Mouse (Mus musculus) liver, embryonic 13.5 days (tissue): ENCODE data around the gene Cyp27a1. TPM values are rescaled to one million over a fixed set of nuclear protein-coding genes. Genes with fewer than 3 reads are reported as not detected.

ENCODE experiments used
- ATAC-seq: fragments of 200-750 bp; cut with Nextera tagmentation; 2 replicates; pipeline ENCODE4 v1.8.0; 2017; ENCODE audit warnings: low read depth, mild to moderate bottlenecking, moderate number of reproducible peaks, moderate library complexity
- DNase-seq: peaks from one replicate; pipeline ENCODE4 v3.0.0; 2022
- H3K27ac ChIP-seq: fragments of 300-500 bp; sonication (generic); 2 replicates; pipeline ENCODE4 v1.5.1; 2015; ENCODE audit warnings: moderate library complexity, mild to moderate bottlenecking, inconsistent platforms
- H3K27me3 ChIP-seq: fragments of 300-500 bp; sonication (generic); 2 replicates; pipeline ENCODE4 v1.6.1; 2015; ENCODE audit warnings: mild to moderate bottlenecking, inconsistent platforms
- H3K36me3 ChIP-seq: fragments of 300-500 bp; sonication (generic); 2 replicates; pipeline ENCODE4 v1.6.1; 2015; ENCODE audit warnings: mild to moderate bottlenecking, inconsistent platforms
- H3K4me1 ChIP-seq: fragments of 300-500 bp; sonication (generic); replicated peaks from 2 replicates; pipeline ENCODE4 v1.6.1; 2015; ENCODE audit warnings: inconsistent platforms
- H3K4me2 ChIP-seq: fragments of 300-500 bp; sonication (generic); 2 replicates; pipeline ENCODE4 v1.6.1; 2015; ENCODE audit warnings: inconsistent platforms, mild to moderate bottlenecking, moderate library complexity
- H3K4me3 ChIP-seq: fragments of 300-500 bp; sonication (generic); replicated peaks from 2 replicates; pipeline ENCODE4 v1.5.1; 2015; ENCODE audit warnings: mild to moderate bottlenecking, inconsistent platforms
- H3K9ac ChIP-seq: fragments of 300-500 bp; sonication (generic); 2 replicates; pipeline ENCODE4 v1.6.1; 2015; ENCODE audit warnings: mild to moderate bottlenecking, inconsistent platforms
- H3K9me3 ChIP-seq: fragments of 300-500 bp; sonication (generic); replicated peaks from 2 replicates; pipeline ENCODE4 v1.6.1; 2016; ENCODE audit warnings: inconsistent platforms
- WGBS: fragments of 180-500 bp; shearing (Covaris S2); methylation state at CpG from one replicate; pipeline ENCODE4 v1.1.7; 2015; ENCODE audit not compliant: insufficient replicate concordance; 5-methylcytosine and 5-hydroxymethylcytosine counted together
- polyA plus RNA-seq: library from polyadenylated mRNA; unstranded; fragments of >200 nt; fragmentation: Nextera tagmentation; extraction: Ambion mirVana; gene quantifications from 2 replicates; pipeline ENCODE4 v1.2.1, GENCODE M21; 2015

Cyp27a1 gene
- 2.6 and 3.2 TPM in 2 replicates for polyA plus RNA-seq

DNA sequence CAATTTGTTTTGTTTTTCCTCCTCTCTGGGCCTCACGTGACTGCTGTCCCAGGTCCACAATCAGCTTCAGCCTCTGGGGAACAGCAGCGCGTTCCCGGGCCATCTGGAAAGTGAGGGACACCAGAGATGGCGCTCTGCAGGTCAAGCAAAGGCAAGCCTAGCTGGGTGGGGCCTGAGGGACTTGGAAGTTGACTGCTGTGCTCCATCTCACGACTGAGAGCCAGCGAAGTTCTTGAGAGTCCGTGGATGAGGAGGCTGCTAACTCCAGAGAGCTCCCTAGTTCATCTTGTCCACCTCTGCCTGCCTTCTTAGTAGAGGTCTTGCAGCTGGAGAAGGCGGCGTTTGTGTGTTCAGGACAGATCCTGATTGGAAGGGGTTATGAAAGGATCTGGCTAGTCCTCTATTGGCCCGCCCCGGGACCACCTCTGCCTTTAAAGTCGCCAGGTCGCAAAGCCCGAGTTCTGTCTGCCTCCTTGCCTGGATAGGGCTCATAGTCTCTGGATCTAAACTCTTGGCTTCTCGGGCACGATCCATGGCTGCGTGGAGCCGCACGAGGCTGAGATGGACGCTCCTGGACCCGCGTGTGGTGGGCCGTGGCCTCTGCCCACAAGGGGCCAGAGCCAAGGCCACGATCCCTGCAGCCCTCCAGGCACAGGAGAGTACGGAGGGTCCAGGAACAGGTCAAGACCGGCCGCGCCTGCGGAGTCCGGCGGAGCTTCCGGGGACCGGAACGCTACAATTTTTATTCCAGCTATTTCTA lies at the start of gene Cyp27a1:
Cyp27a1 (plus strand) TSS at position 476 of the 760 bp plus-strand sequence.
- Histone ChIP-seq H3K9me3 (no peaks in the 10 kb centered on the region), H3K4me3 (peak within 1 kb of the TSS; percentile 57), H3K27ac (no peak within 1 kb of the TSS), H3K4me1 (peaks cover 16% of the 10 kb centered on the region), H3K4me2 (peak within 1 kb of the TSS; percentile 75), H3K36me3 (no peaks in the 10 kb centered on the region), H3K27me3 (peaks cover 20% of the 10 kb centered on the region), H3K9ac (peak within 1 kb of the TSS; percentile 59)
- DNase-seq (no peak), ATAC-seq (peak; percentile 65)
- WGBS: 5% methylated on average over 35 of the region's 35 CpGs

DNA sequence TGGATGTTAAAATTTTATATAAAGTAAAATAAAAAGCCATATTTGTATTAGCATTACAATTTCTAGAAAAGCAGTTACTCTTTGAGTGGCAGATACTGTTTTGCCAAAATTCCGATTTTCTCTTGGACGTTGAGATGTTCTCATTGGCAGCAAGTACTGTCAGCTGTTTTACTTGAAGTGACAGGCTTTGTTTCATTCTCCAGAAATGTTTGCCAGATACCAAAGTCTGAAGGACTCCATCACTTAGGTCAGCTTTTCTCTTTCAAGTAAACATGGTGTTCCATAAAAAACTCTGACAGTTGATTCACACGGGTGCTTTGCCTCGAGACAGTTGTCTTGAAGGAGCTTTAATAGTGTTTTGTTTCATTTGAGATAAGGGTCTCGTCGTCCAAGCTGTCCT lies 48.2 kb upstream of the Cyp27a1 start:
- Histone ChIP-seq H3K4me2 (no peak overlapping the region), H3K27me3 (no peaks in the 10 kb centered on the region), H3K9me3 (no peaks in the 10 kb centered on the region), H3K9ac (no peak overlapping the region), H3K36me3 (0 out of 2 replicates have a peak, but pooled peaks cover 9% of the 10 kb centered on the region), H3K27ac (no peak overlapping the region), H3K4me1 (peaks cover 45% of the 10 kb centered on the region), H3K4me3 (no peak overlapping the region)
- ATAC-seq (no peak), DNase-seq (no peak)
- 59% methylated on average over 6 of the region's 6 CpGs for WGBS

DNA sequence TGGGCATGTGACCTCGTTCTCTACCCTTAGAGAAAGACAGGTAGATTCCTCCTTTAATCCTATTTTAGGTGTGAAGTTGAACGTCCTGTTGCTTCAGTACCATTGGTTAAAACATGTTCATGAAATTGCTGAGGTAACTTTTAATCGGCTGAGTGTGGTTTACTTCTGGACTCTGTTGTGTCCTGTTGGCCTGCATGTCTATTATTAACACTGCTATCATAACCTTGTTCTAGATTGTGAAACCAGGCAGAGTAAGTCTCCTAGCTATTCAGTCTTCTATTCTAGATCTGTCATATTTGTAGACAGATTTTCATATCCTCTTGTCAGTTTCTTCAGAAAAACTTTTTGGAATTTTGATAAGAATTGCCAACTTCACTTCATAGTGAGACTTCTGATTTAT lies 45.0 kb upstream of the Cyp27a1 start:
- WGBS: 73% methylated on average over 3 of the region's 3 CpGs
- H3K27me3 ChIP-seq: no peaks in the 10 kb centered on the region
- no peak overlapping the region for H3K9ac ChIP-seq
- H3K36me3 ChIP-seq: 0 out of 2 replicates have a peak, but pooled peaks cover 15% of the 10 kb centered on the region
- no peaks in the 10 kb centered on the region for H3K9me3 ChIP-seq
- no peak overlapping the region for H3K4me3 ChIP-seq
- ATAC-seq: no peak
- no peak overlapping the region for H3K4me2 ChIP-seq
- H3K4me1 ChIP-seq: peaks cover 46% of the 10 kb centered on the region
- H3K27ac ChIP-seq: no peak overlapping the region
- DNase-seq: no peak

DNA sequence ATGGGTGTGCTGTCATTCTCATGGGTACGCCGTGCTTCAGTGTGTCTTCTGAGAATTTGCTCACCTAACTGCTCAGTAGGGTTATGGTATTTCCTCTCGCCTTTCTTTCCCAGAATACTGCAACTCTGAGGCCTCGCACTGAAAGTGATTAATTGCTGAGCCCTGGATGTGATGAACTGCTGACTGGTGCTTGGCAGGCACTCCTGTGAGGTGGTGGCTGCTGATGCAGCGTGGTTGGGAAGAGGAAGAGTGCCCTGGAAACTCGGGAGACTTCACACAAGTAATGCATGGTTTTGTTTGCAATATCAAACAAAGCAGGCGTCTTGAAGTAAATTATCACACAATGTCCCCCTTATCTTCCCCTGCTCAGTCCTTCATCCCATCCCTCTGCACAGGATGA lies 40.6 kb upstream of the Cyp27a1 start:
- Histone ChIP-seq H3K4me3 (no peak overlapping the region), H3K36me3 (peaks cover 15% of the 10 kb centered on the region; the same call in 1 of the 2 replicates), H3K4me1 (peaks cover 15% of the 10 kb centered on the region), H3K9ac (no peak overlapping the region), H3K4me2 (no peak overlapping the region), H3K27me3 (no peaks in the 10 kb centered on the region), H3K9me3 (no peaks in the 10 kb centered on the region), H3K27ac (no peak overlapping the region; the same call in 1 of the 2 replicates)
- no peak; the same call in 1 of the 2 replicates for ATAC-seq
- no peak for DNase-seq
- WGBS: 54% methylated on average over 7 of the region's 7 CpGs

DNA sequence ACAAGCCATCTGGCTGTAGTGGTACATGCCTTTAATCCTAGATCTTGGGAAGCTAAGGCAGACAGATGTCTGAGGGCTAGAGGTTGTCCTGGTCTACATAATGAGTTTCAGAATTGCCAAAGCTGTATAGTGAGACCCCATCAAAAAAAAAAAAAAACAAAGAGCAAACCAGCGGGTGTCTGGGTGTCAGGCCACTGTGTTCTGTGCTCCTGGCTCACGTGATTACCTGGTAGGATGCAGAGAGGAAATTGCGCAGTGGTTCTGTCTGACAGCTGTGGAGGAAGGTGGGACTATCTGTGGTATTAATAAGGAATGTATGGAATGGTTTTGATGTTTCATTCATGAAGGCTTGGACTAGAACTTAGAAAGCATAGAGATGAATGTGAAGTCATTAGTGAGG lies 36.5 kb upstream of the Cyp27a1 start:
- no peak for DNase-seq

DNA sequence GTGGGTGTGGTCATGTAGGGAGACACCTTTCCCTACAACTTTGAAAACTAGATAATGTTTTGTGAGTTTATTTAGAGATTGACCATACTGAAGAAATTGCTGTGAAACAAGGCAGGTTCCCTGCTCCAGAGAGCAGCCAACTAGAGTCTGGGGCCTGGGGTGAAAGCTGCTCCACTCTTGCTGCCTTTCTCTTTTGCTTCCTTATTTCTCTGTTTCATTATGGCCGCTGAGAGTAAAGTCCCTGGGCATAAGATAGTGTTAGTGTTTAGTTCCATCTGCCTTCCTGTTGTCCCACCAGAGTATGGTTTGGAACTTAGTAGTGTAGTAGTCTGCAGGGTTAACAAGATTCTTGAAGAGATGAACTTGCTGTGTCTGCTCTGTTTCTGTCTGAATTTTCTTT lies 35.5 kb upstream of the Cyp27a1 start:
- H3K27me3 ChIP-seq: no peaks in the 10 kb centered on the region
- no peak overlapping the region for H3K9ac ChIP-seq
- ATAC-seq: no peak
- WGBS: 63% methylated on average over 1 of the region's 1 CpGs
- no peak overlapping the region for H3K4me2 ChIP-seq
- H3K27ac ChIP-seq: no peak overlapping the region
- H3K4me1 ChIP-seq: peaks cover 4% of the 10 kb centered on the region
- DNase-seq: no peak
- H3K36me3 ChIP-seq: peaks cover 44% of the 10 kb centered on the region
- no peaks in the 10 kb centered on the region for H3K9me3 ChIP-seq
- no peak overlapping the region for H3K4me3 ChIP-seq

More for the DNA sequence above, 36.5 kb upstream of the Cyp27a1 start:
- 82% methylated on average over 3 of the region's 3 CpGs for WGBS
- no peak overlapping the region for H3K4me2 ChIP-seq
- no peak overlapping the region for H3K27ac ChIP-seq
- no peaks in the 10 kb centered on the region for H3K27me3 ChIP-seq
- peaks cover 40% of the 10 kb centered on the region for H3K36me3 ChIP-seq
- H3K4me3 ChIP-seq: no peak overlapping the region
- no peak overlapping the region for H3K9ac ChIP-seq
- H3K9me3 ChIP-seq: no peaks in the 10 kb centered on the region
- no peak for ATAC-seq
- H3K4me1 ChIP-seq: peaks cover 12% of the 10 kb centered on the region

DNA sequence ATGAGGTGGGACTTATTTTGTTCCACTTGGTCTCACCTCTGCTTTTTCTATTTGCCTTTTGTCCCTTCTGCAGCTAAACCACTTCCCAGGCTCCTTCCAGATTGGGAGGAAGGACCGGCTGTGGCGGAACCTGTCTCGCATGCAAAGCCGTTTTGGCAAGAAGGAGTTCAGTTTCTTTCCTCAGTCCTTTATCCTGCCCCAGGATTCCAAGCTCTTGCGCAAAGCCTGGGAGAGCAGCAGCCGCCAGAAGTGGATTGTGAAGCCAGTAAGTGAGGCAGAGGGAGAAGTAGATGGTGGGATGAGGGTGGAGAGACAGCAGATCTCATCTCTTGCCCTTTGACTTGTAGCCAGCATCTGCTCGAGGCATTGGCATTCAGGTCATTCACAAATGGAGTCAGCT lies 26.2 kb upstream of the Cyp27a1 start:
- Histone ChIP-seq H3K4me2 (no peak overlapping the region), H3K36me3 (peaks cover 87% of the 10 kb centered on the region), H3K4me3 (no peak overlapping the region), H3K27me3 (no peaks in the 10 kb centered on the region), H3K4me1 (no peaks in the 10 kb centered on the region), H3K9me3 (no peaks in the 10 kb centered on the region), H3K27ac (no peak overlapping the region), H3K9ac (no peak overlapping the region)
- DNase-seq: no peak
- no peak for ATAC-seq
- WGBS: 87% methylated on average over 7 of the region's 7 CpGs

DNA sequence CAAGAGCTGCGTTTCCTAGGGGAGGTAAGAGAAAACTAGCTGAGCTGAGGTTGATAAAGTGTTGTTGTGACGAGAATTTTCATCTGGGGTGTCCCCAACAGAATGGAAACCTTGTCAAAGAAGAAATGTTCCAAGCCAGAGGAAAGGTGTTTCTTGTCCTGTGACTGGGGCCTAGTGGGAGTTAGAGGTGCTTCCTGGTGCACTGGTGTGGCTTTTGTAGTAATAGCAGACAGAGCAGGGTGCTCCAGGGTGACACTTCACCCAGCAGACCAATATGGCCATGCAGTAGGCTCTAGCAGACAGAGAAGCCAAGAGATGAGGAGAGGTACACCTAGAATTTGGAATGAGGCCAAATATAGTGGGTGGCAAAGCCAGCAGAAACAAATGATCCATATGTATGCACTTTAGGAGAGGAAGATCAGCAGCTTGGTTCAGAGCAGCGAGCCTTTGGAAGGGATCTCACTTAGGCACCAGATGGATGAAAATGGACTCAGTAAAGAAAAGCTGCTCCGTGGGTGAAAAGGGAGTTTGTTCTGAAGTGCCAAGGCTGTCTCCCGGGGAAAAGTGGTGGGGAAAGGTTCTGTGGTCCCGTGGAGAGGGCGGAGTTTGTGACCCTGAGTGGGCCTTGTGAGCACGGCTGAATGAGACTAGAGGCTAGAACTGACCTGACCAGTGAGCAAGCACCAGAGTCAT lies 19.3 kb upstream of the Cyp27a1 start:
- DNase-seq: no peak
- Histone ChIP-seq H3K9me3 (no peaks in the 10 kb centered on the region), H3K9ac (no peak overlapping the region), H3K4me3 (no peak overlapping the region), H3K4me1 (peaks cover 9% of the 10 kb centered on the region), H3K36me3 (peaks cover 78% of the 10 kb centered on the region), H3K27ac (no peak overlapping the region), H3K4me2 (no peak overlapping the region), H3K27me3 (no peaks in the 10 kb centered on the region)
- no peak for ATAC-seq
- 78% methylated on average over 8 of the region's 8 CpGs for WGBS

DNA sequence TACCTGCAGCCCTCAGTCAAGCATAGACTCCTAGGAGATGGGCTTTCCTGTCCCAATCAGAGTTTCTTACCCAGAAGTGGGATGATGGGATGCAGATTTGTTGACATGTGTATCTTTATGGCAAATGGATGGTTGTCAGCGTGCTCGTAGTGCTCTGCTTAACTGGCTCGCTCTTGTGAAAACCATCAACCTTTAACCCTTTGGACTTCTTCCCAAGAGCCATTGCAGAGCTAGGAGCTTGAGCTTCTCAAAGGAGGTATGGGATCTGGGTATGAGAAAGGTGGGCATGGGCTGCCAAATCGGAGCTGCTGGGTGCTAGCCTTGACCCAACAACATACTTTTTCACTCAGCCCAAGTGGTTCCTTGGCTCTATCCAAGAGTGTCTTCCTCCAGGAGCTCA lies 17.5 kb upstream of the Cyp27a1 start:
- ATAC-seq: no peak
- Histone ChIP-seq H3K9ac (no peak overlapping the region), H3K27me3 (no peaks in the 10 kb centered on the region), H3K27ac (no peak overlapping the region), H3K9me3 (no peaks in the 10 kb centered on the region), H3K4me3 (no peak overlapping the region), H3K4me1 (peaks cover 9% of the 10 kb centered on the region), H3K4me2 (no peak overlapping the region), H3K36me3 (peaks cover 60% of the 10 kb centered on the region)
- DNase-seq: no peak
- 82% methylated on average over 4 of the region's 4 CpGs for WGBS

DNA sequence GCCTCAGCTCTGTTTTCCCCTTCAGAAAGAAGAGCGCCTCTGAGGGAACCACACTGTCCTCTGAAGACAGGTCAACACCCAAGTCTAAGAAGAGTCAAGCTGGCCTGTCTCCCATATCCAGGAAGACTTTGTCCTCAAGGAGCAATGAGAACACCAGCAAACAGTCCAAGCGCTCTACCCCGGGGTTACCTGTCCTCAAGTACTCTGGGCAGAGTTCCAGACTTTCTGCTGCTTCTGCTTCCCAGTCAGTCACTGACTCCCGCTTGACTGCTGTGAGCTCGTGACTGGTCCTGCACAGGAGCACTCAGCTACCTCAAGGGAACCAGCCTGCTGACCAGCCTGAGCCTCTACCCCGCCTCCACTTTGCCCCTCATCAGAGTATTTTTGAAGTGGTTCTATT lies 16.0 kb upstream of the Cyp27a1 start:
- DNase-seq: no peak
- no peak overlapping the region for H3K9ac ChIP-seq
- H3K27me3 ChIP-seq: no peaks in the 10 kb centered on the region
- H3K9me3 ChIP-seq: no peaks in the 10 kb centered on the region
- H3K4me3 ChIP-seq: no peak overlapping the region
- peaks cover 50% of the 10 kb centered on the region for H3K36me3 ChIP-seq
- H3K4me2 ChIP-seq: no peak overlapping the region
- no peak overlapping the region for H3K27ac ChIP-seq
- H3K4me1 ChIP-seq: peaks cover 9% of the 10 kb centered on the region
- ATAC-seq: no peak
- 75% methylated on average over 6 of the region's 6 CpGs for WGBS

DNA sequence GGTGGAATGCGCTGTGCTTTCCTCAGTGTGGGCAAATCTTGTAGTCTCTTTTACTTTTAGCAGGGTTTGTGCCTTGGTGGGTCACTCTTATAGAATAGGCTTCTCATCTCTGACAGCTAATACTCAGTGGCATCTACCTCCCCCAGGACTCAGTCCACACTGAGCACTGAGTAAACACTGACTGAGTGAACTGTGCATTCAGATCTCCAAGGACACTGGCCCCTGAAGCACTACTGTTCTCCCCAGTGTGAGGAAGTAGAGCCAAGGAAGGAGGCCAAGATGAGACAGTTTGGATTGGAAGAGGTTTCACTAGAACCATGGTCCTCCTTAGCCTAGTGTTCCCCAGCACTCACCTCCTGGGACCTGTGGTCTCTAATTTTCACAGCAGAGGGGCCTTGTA lies 15.0 kb upstream of the Cyp27a1 start:
- 92% methylated on average over 1 of the region's 1 CpGs for WGBS
- Histone ChIP-seq H3K4me2 (no peak overlapping the region), H3K9me3 (no peaks in the 10 kb centered on the region), H3K27ac (no peak overlapping the region), H3K4me1 (peaks cover 9% of the 10 kb centered on the region), H3K27me3 (no peaks in the 10 kb centered on the region), H3K4me3 (no peak overlapping the region), H3K9ac (no peak overlapping the region), H3K36me3 (peaks cover 48% of the 10 kb centered on the region)
- ATAC-seq (no peak), DNase-seq (no peak)
